Mouse (Mus musculus) kidney, postnatal 0 days (tissue): ENCODE data around the gene Gm20671. TPM values are rescaled to one million over a fixed set of nuclear protein-coding genes. Genes with fewer than 3 reads are reported as not detected.
"Not testable (repeated sequence)": the region's sequence is repeated elsewhere in the genome, so short reads cannot be mapped to it uniquely, and the experiment has no call there.

ENCODE experiments used
- ATAC-seq: fragments of 200-750 bp; cut with Nextera tagmentation; replicated peaks from 2 replicates; pipeline ENCODE4 v1.8.0; 2017; ENCODE audit warnings: low read depth, moderate number of reproducible peaks, moderate TSS enrichment, moderate library complexity; ENCODE audit not compliant: low FRiP score
- DNase-seq: peaks from one replicate; pipeline ENCODE4 v3.0.0-alpha.2; 2016; ENCODE audit warnings: low spot score
- H3K27ac ChIP-seq: fragments of 300-500 bp; sonication (generic); 2 replicates; pipeline ENCODE4 v1.5.1; 2014; ENCODE audit warnings: mild to moderate bottlenecking
- H3K27me3 ChIP-seq: fragments of 300-500 bp; sonication (generic); 2 replicates; pipeline ENCODE4 v1.6.1; 2014; ENCODE audit warnings: low read length, mixed read lengths; ENCODE audit not compliant: insufficient read depth
- H3K36me3 ChIP-seq: fragments of 300-500 bp; sonication (generic); 2 replicates; pipeline ENCODE4 v1.6.1; 2014; ENCODE audit warnings: low read length, mixed read lengths; ENCODE audit not compliant: insufficient read depth
- H3K4me1 ChIP-seq: fragments of 300-500 bp; sonication (generic); replicated peaks from 2 replicates; pipeline ENCODE4 v1.6.1; 2014; ENCODE audit warnings: antibody characterized with exemption, low read length, mixed read lengths; ENCODE audit not compliant: insufficient read depth
- H3K4me2 ChIP-seq: fragments of 300-500 bp; sonication (generic); 2 replicates; pipeline ENCODE4 v1.6.1; 2014; ENCODE audit warnings: mild to moderate bottlenecking, low read length, moderate library complexity, mixed read lengths
- H3K4me3 ChIP-seq: fragments of 300-500 bp; sonication (generic); replicated peaks from 2 replicates; pipeline ENCODE4 v1.5.1; 2014; ENCODE audit warnings: low read depth, low read length
- H3K9ac ChIP-seq: fragments of 300-500 bp; sonication (generic); 2 replicates; pipeline ENCODE4 v1.6.1; 2014; ENCODE audit warnings: low read depth, low read length
- H3K9me3 ChIP-seq: fragments of 300-500 bp; sonication (generic); replicated peaks from 2 replicates; pipeline ENCODE4 v1.6.1; 2016; ENCODE audit warnings: low read length, inconsistent platforms, mixed read lengths
- CTCF ChIP-seq: IDR thresholded peaks from 2 replicates; pipeline ENCODE4 v1.5.1; 2016; ENCODE audit warnings: antibody characterized with exemption, low read depth, mild to moderate bottlenecking, moderate library complexity
- WGBS: fragments of 180-500 bp; shearing (Covaris S2); extraction: QIAGEN DNeasy Blood & Tissue Kit; methylation state at CpG from one replicate; pipeline ENCODE4 v1.1.7; 2014; 5-methylcytosine and 5-hydroxymethylcytosine counted together
- polyA plus RNA-seq: library from polyadenylated mRNA; unstranded; fragments of >200 nt; fragmentation: Nextera tagmentation; extraction: Ambion mirVana; gene quantifications from 2 replicates; pipeline ENCODE4 v1.2.1, GENCODE M21; 2015

Gm20671 gene
- polyA plus RNA-seq, 1 experiment from 2014 or later = not detected

GRCm38 (mm10) chr5:32740138-32740537, 86.8 kb downstream of the Gm20671 start:
- Histone ChIP-seq H3K9ac (no peak overlapping the region), H3K36me3 (peaks cover 12% of the 10 kb centered on the region; the same call in 1 of the 2 replicates), H3K4me3 (no peak overlapping the region), H3K4me2 (no peak overlapping the region), H3K4me1 (peaks cover 4% of the 10 kb centered on the region; the same call in 1 of the 2 replicates), H3K27ac (no peak overlapping the region), H3K27me3 (no peaks in the 10 kb centered on the region), H3K9me3 (no peaks in the 10 kb centered on the region)
- DNase-seq (no peak), ATAC-seq (no peak)
- TF ChIP-seq CTCF = no peak
- 92% methylated on average over 3 of the region's 3 CpGs for WGBS

GRCm38 (mm10) chr5:32736770-32737169, 90.1 kb downstream of the Gm20671 start:
- not testable (repeated sequence) for H3K27ac ChIP-seq, DNase-seq, H3K4me1 ChIP-seq, H3K9me3 ChIP-seq, H3K4me3 ChIP-seq, H3K36me3 ChIP-seq, H3K9ac ChIP-seq, H3K4me2 ChIP-seq, H3K27me3 ChIP-seq
- WGBS = 88% methylated on average over 3 of the region's 3 CpGs
- ATAC-seq = peak; percentile 41; the same call in 1 of the 2 replicates

- WGBS = 80% methylated on average over 6 of the region's 6 CpGs
- TF ChIP-seq CTCF = no peak
- ATAC-seq = no peak
- Histone ChIP-seq H3K36me3 (peaks cover 9% of the 10 kb centered on the region; the same call in 1 of the 2 replicates), H3K4me3 (no peak overlapping the region), H3K4me1 (no peaks in the 10 kb centered on the region), H3K4me2 (no peak overlapping the region), H3K9me3 (no peaks in the 10 kb centered on the region), H3K27me3 (no peaks in the 10 kb centered on the region), H3K9ac (no peak overlapping the region), H3K27ac (no peak overlapping the region)
- DNase-seq = no peak
Observed at GRCm38 (mm10) chr5:32735779-32736178, 91.1 kb downstream of the Gm20671 start.

GRCm38 (mm10) chr5:32733892-32734291, 93.0 kb downstream of the Gm20671 start:
- 93% methylated on average over 6 of the region's 6 CpGs for WGBS
- ATAC-seq = peak; percentile 65
- not testable (repeated sequence) for H3K4me3 ChIP-seq, H3K4me1 ChIP-seq, H3K9ac ChIP-seq, DNase-seq, H3K4me2 ChIP-seq, H3K9me3 ChIP-seq, H3K27ac ChIP-seq, H3K27me3 ChIP-seq, H3K36me3 ChIP-seq

GRCm38 (mm10) chr5:32728851-32729250, 98.1 kb downstream of the Gm20671 start:
- no peaks in the 10 kb centered on the region for H3K27me3 ChIP-seq
- no peak for TF ChIP-seq CTCF
- DNase-seq (no peak), ATAC-seq (no peak)
- H3K4me1 ChIP-seq = no peaks in the 10 kb centered on the region
- no peak overlapping the region for H3K27ac ChIP-seq
- H3K4me3 ChIP-seq = no peak overlapping the region
- no peaks in the 10 kb centered on the region for H3K36me3 ChIP-seq
- H3K9me3 ChIP-seq = no peaks in the 10 kb centered on the region
- WGBS = 90% methylated on average over 8 of the region's 8 CpGs
- H3K4me2 ChIP-seq = no peak overlapping the region
- H3K9ac ChIP-seq = no peak overlapping the region

GRCm38 (mm10) chr5:32728300-32728699, 98.6 kb downstream of the Gm20671 start:
- Histone ChIP-seq H3K27ac (no peak overlapping the region), H3K4me1 (no peaks in the 10 kb centered on the region), H3K4me3 (no peak overlapping the region), H3K27me3 (no peaks in the 10 kb centered on the region), H3K36me3 (no peaks in the 10 kb centered on the region), H3K4me2 (no peak overlapping the region), H3K9me3 (no peaks in the 10 kb centered on the region), H3K9ac (no peak overlapping the region)
- TF ChIP-seq CTCF = no peak
- ATAC-seq (no peak), DNase-seq (no peak)
- 61% methylated on average over 7 of the region's 7 CpGs for WGBS

- H3K9me3 ChIP-seq, ATAC-seq, H3K36me3 ChIP-seq, H3K9ac ChIP-seq, DNase-seq, H3K4me2 ChIP-seq, H3K4me1 ChIP-seq, H3K4me3 ChIP-seq, H3K27ac ChIP-seq, H3K27me3 ChIP-seq: not testable (repeated sequence)
- WGBS = 72% methylated on average over 3 of the region's 3 CpGs
Observed at GRCm38 (mm10) chr5:32725397-32725796, 101.5 kb downstream of the Gm20671 start.
